Mouse (Mus musculus) myocyte (in vitro differentiated cells): ENCODE data around the gene Slc5a10.

Source experiments
- CEBPB ChIP-seq: IDR thresholded peaks from 2 replicates; pipeline ENCODE4 v1.6.1; 2011; ENCODE audit warnings: mild to moderate bottlenecking, moderate library complexity; ENCODE audit not compliant: poor library complexity, insufficient read depth, severe bottlenecking
- POLR2A ChIP-seq: IDR thresholded peaks from one replicate; pipeline ENCODE4 v1.6.1; 2011; ENCODE audit warnings: low read depth, mild to moderate bottlenecking, control low read depth, moderate library complexity; ENCODE audit not compliant: insufficient read length
- USF1 ChIP-seq: IDR thresholded peaks from one replicate; pipeline ENCODE4 v1.6.1; 2011; ENCODE audit warnings: low read depth, mild to moderate bottlenecking, control low read depth, moderate library complexity

GRCm38 (mm10) chr11:61728037-61728436, 7.4 kb upstream of the Slc5a10 start:
- TF ChIP-seq USF1 (no peak), POLR2A (no peak), CEBPB (no peak)
